Mouse (Mus musculus) forebrain, postnatal 0 days (tissue): ENCODE results near the gene Glt28d2. TPM values are rescaled to one million over a fixed set of nuclear protein-coding genes. Genes with fewer than 3 reads are reported as not detected.
A peak's percentile ranks its signal among the peaks of the same experiment; 100 is the strongest.

ENCODE experiments used
- ATAC-seq: fragments of 200-750 bp; cut with Nextera tagmentation; 2 replicates; pipeline ENCODE4 v1.8.0; 2017; ENCODE audit warnings: mild to moderate bottlenecking, moderate library complexity
- DNase-seq: peaks from one replicate; pipeline ENCODE4 v3.0.0-alpha.2; 2015
- H3K27ac ChIP-seq: fragments of 300-500 bp; sonication (generic); 2 replicates; pipeline ENCODE4 v1.5.1; 2014; ENCODE audit warnings: low read depth, mild to moderate bottlenecking, antibody characterized with exemption, low read length, moderate library complexity, mixed read lengths
- H3K27me3 ChIP-seq: fragments of 300-500 bp; sonication (generic); 2 replicates; pipeline ENCODE4 v1.6.1; 2014; ENCODE audit warnings: mild to moderate bottlenecking, low read length, mixed read lengths; ENCODE audit not compliant: insufficient read depth
- H3K36me3 ChIP-seq: fragments of 300-500 bp; sonication (generic); 2 replicates; pipeline ENCODE4 v1.6.1; 2014; ENCODE audit warnings: mild to moderate bottlenecking, moderate library complexity; ENCODE audit not compliant: insufficient read depth
- H3K4me1 ChIP-seq: fragments of 300-500 bp; sonication (generic); 2 replicates; pipeline ENCODE4 v1.6.1; 2014; ENCODE audit warnings: antibody characterized with exemption; ENCODE audit not compliant: insufficient read depth
- H3K4me2 ChIP-seq: fragments of 300-500 bp; sonication (generic); 2 replicates; pipeline ENCODE4 v1.6.1; 2014; ENCODE audit warnings: low read depth, mild to moderate bottlenecking, moderate library complexity
- H3K4me3 ChIP-seq: fragments of 300-500 bp; sonication (generic); 2 replicates; pipeline ENCODE4 v1.5.1; 2014; ENCODE audit warnings: low read depth, low read length, mixed read lengths
- H3K9ac ChIP-seq: fragments of 300-500 bp; sonication (generic); 2 replicates; pipeline ENCODE4 v1.6.1; 2014; ENCODE audit warnings: mild to moderate bottlenecking
- H3K9me3 ChIP-seq: fragments of 300-500 bp; sonication (generic); 2 replicates; pipeline ENCODE4 v1.6.1; 2016; ENCODE audit warnings: low read length
- CTCF ChIP-seq: sonication (generic); IDR thresholded peaks from 2 replicates; pipeline ENCODE4 v1.5.1; 2016; ENCODE audit warnings: antibody characterized with exemption, control low read depth, low read depth
- WGBS: fragments of 180-500 bp; shearing (Covaris S2); extraction: QIAGEN DNeasy Blood & Tissue Kit; methylation state at CpG from one replicate; pipeline ENCODE4 v1.1.7; 2014; 5-methylcytosine and 5-hydroxymethylcytosine counted together
- polyA plus RNA-seq: library from polyadenylated mRNA; unstranded; fragments of >200 nt; fragmentation: Nextera tagmentation; extraction: Ambion mirVana; gene quantifications from 2 replicates; pipeline ENCODE4 v1.2.1, GENCODE M21; 2015
- total RNA-seq: library from RNA; depleted of rRNA; stranded (reverse); fragments of >200 nt; gene quantifications from 2 replicates; pipeline ENCODE4 v1.2.3, GENCODE M21; 2014

Glt28d2 gene
- total and polyA plus RNA-seq, 2 experiments from 2014 or later, result 1.1 TPM

DNA sequence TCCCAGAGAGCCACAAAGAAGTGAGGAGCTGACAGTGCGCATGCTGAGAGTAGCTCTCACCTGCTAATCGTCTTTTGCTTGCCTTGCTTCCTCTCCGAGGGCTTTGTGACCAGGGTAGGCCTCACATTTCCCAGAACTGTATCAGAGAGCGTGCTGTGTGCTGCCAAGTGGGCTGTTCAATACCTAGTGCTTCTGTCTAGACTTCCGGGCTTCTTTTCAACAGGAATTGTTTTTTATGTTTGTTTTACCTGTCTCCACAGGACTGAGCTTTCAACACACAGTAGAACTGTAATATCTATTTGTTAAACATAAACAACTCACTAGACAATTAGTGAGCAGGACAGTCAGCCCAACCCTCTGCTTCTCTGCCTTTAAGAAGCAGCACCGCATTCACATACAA, 42.0 kb downstream of the Glt28d2 start:
- no peak overlapping the region for H3K4me3 ChIP-seq
- DNase-seq, result no peak
- no peak for ATAC-seq
- H3K4me2 ChIP-seq, result no peak overlapping the region
- no peaks in the 10 kb centered on the region for H3K9me3 ChIP-seq
- no peak for TF ChIP-seq CTCF
- WGBS, result 85% methylated on average over 6 of the region's 6 CpGs
- no peaks in the 10 kb centered on the region for H3K36me3 ChIP-seq
- H3K27ac ChIP-seq, result no peak overlapping the region
- H3K9ac ChIP-seq, result no peak overlapping the region
- H3K4me1 ChIP-seq, result no peaks in the 10 kb centered on the region; the same call in 1 of the 2 replicates
- no peaks in the 10 kb centered on the region for H3K27me3 ChIP-seq

DNA sequence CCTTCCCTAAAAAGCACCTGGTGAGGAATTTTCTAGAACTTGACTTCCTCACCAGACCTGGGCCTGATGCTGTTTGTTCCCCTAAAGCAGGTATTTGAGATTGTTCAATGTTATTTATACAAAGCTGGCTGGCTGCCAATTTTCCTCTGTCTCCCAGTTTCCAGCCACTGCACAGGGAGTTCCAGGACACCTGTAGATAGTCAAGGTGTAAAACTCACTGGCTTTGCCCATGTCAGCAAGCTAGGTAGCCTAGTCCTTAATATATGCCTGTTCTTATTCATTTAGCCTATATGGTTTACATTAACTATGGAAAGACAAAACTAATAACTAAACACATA, 44.5 kb downstream of the Glt28d2 start:
- Histone ChIP-seq H3K9me3 (no peaks in the 10 kb centered on the region), H3K4me1 (no peaks in the 10 kb centered on the region; the same call in 1 of the 2 replicates), H3K27me3 (no peaks in the 10 kb centered on the region), H3K4me3 (no peak overlapping the region), H3K27ac (peak overlapping the region; percentile 66; the same call in 1 of the 2 replicates), H3K9ac (no peak overlapping the region), H3K4me2 (no peak overlapping the region), H3K36me3 (no peaks in the 10 kb centered on the region)
- DNase-seq, result peak; percentile 13
- no peak for TF ChIP-seq CTCF
- ATAC-seq, result no peak

DNA sequence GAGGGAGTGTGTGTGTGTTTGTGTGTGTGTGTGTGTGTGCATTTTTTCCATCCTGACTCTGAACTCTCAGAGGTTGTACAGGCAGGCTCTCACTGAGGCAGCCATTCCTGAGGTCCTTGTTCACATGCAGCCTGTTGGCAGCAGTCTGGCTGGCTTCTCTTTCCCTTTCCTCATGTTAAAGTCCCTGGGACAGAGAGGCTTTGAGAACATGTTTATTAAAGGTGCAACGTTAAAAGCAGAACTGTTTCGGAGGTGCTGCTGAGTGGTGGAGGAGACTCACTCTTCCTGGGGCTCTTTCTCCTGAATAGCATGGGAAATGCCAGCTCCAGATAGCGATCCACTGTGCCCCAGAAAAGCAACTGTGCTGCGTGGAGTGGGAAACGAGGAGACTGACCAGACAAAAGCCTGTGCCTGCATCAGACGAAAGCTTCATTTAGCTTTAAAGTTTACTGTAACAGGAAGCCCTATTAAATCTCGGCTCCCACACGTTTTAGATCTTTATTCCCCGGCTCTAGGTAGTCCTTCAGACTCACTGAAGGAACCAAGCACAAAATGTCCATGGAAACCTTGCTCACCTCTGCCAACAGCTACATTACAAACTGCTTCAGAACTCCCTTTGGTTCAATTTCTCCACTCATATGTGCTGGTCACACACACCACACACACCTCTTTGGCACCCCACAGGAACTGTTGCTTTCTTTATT, 45.0 kb downstream of the Glt28d2 start:
- Histone ChIP-seq H3K9me3 (no peaks in the 10 kb centered on the region), H3K27ac (peak overlapping the region; percentile 66), H3K4me2 (no peak overlapping the region), H3K4me3 (no peak overlapping the region), H3K9ac (no peak overlapping the region), H3K4me1 (no peaks in the 10 kb centered on the region; the same call in 1 of the 2 replicates), H3K27me3 (no peaks in the 10 kb centered on the region), H3K36me3 (no peaks in the 10 kb centered on the region)
- TF ChIP-seq CTCF, result no peak
- DNase-seq (peak; percentile 22), ATAC-seq (no peak)
- WGBS, result 22% methylated on average over 9 of the region's 9 CpGs

DNA sequence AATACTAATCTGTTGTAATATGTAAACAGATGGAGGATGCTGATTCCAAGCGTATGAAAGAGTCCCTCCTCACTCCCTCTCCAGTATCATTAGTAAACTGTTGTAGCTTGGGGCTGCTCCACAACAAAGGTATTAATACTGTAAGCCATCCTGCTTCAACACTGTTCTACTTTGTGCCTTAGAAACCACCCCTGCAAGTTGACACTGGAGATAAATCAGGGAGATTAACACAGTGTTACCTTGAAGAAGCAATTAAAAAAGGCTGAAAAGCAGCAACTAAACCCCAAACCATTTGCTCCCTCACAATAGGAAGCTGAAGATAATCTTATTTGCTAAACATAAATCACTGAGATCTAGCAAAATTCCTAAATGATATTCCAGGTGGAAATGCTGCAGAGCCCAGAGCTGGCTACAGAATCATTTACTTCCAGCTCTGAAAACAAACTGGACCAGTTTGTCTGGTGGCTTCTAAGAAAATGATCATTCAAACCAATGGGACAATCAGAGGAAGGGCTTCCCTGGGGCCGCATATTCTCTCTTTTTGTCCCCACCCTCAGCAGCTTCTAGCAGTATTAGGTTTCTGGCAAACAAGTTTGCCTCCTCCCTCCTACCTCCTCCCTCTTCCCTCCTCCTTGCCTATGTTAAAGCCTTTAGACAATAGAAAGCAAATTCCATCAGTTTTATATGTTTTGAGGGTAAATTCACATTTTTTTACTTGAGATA, 45.7 kb downstream of the Glt28d2 start:
- H3K9ac ChIP-seq, result no peak overlapping the region
- H3K4me1 ChIP-seq, result no peaks in the 10 kb centered on the region; the same call in 1 of the 2 replicates
- no peaks in the 10 kb centered on the region for H3K36me3 ChIP-seq
- no peaks in the 10 kb centered on the region for H3K27me3 ChIP-seq
- TF ChIP-seq CTCF, result no peak
- H3K4me2 ChIP-seq, result no peak overlapping the region
- DNase-seq, result peak; percentile 8
- H3K9me3 ChIP-seq, result no peaks in the 10 kb centered on the region
- peak overlapping the region; percentile 66; the same call in 1 of the 2 replicates for H3K27ac ChIP-seq
- WGBS, result 30% methylated on average over 2 of the region's 2 CpGs
- H3K4me3 ChIP-seq, result no peak overlapping the region
- no peak for ATAC-seq

DNA sequence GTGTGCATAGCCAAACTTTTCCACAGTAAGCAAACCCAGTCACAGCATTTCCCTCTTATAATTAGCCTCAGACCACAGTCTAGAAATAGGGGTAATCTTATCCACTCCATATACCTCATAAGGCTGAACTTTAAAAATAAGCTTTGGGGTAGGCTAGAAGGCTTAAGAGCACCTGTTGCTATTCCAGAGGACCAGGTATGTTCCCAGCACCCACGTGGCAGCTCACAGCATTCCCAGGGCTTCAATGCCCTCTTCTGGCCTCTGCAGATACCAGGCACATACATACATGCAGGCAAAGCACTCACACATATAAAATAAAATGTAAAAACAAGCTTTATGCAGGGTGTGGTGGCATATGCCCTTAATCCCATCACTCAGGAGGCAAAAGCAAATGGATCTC, 53.7 kb downstream of the Glt28d2 start:
- Histone ChIP-seq H3K4me1 (no peaks in the 10 kb centered on the region), H3K36me3 (no peaks in the 10 kb centered on the region), H3K27ac (no peak overlapping the region), H3K27me3 (no peaks in the 10 kb centered on the region), H3K9me3 (no peaks in the 10 kb centered on the region), H3K4me3 (no peak overlapping the region), H3K4me2 (no peak overlapping the region), H3K9ac (no peak overlapping the region)
- TF ChIP-seq CTCF, result no peak
- DNase-seq, result no peak
- WGBS, result 83% methylated on average over 1 of the region's 1 CpGs
- ATAC-seq, result no peak

DNA sequence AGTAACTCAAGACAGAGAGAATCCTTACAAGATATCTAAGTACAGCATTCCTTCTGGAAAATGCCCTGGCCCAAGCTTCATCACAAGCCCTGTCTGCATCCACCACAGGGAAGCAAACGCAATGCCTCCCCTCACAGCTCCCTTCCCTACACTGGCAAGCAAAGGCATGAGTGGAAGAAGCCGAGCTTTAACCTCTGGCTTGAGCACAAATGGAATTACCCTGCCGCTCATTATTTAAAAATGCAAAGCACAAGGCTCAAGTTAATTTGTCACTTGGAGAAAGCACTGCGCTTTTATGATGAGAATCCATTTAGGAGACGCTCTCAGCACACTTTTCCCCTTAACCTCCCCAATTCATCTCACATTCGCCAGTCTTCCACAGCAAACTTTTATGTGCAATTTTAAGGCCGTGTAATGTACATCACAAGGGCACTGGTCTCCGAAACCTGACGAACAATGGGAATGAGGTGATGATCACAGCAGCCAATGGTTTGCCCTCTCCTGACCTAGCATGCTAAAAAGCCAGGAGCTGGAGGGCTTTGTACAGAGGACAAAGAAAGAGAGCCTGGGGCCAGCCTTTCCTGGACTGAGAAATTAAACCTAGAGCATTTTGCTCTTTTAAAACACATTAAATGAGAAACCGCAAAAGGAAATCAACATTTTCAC, 54.7 kb downstream of the Glt28d2 start:
- no peak for TF ChIP-seq CTCF
- Histone ChIP-seq H3K27ac (no peak overlapping the region), H3K4me3 (no peak overlapping the region)

DNA sequence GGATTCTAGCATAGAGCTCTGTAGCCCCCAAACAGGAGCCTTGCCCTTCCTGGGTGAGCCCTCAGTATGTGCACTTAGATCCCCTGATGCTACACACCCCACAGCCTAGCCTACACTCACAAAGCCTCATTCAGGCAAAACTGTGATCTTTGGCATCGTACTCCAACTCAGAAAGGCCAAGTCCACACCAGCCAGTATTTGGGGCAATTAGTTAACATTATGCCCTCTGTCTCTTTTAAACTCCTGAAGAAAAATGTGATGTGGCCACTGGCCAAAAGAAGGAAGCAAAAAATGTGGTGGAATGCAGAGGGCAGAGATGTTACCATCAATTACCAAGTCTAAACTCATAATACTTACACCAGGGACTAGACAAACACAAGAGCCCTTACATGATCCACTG, 55.5 kb downstream of the Glt28d2 start:
- Histone ChIP-seq H3K36me3 (no peaks in the 10 kb centered on the region), H3K9me3 (no peaks in the 10 kb centered on the region), H3K27me3 (no peaks in the 10 kb centered on the region), H3K4me3 (no peak overlapping the region), H3K4me2 (no peak overlapping the region), H3K9ac (no peak overlapping the region), H3K4me1 (0 out of 2 replicates have a peak, but pooled peaks cover 2% of the 10 kb centered on the region), H3K27ac (no peak overlapping the region)
- ATAC-seq (no peak), DNase-seq (no peak)
- WGBS, result 75% methylated on average over 1 of the region's 1 CpGs
- TF ChIP-seq CTCF, result no peak

More for the DNA sequence above, 54.7 kb downstream of the Glt28d2 start:
- Histone ChIP-seq H3K4me1 (0 out of 2 replicates have a peak, but pooled peaks cover 2% of the 10 kb centered on the region), H3K9ac (no peak overlapping the region), H3K36me3 (no peaks in the 10 kb centered on the region), H3K4me2 (no peak overlapping the region), H3K27me3 (no peaks in the 10 kb centered on the region), H3K9me3 (no peaks in the 10 kb centered on the region)
- ATAC-seq (no peak), DNase-seq (no peak)
- 48% methylated on average over 10 of the region's 10 CpGs for WGBS
